Mouse (Mus musculus): ENCODE results near the gene Spatc1l. TPM values are rescaled to one million over a fixed set of nuclear protein-coding genes. Genes with fewer than 3 reads are reported as not detected.

Gene Spatc1l
- total RNA-seq, 2 experiments from 2014 or later: not detected

DNA sequence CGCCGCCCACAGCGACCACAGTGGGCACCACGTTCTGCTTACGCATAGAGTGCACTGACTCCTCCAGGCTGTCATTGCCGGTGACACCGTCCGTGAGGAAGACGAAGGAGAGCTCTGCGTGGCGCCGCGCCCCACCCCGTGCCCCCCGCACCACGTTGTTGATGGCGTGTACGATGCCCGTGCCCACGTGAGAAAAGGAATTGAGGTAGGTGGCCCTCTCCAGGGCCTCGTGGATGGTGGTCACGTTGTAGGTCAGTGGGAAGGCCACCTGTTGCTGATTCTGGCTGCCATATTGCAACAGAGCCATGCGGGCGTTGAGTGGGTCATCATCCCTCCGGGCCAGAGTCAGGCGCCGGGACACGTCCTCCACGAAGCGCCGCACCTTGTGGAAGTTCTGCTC, 34.3 kb downstream of the Spatc1l start:
- DNase-seq (ENCODE audit: low spot score in 2 of 2): no peak

DNA sequence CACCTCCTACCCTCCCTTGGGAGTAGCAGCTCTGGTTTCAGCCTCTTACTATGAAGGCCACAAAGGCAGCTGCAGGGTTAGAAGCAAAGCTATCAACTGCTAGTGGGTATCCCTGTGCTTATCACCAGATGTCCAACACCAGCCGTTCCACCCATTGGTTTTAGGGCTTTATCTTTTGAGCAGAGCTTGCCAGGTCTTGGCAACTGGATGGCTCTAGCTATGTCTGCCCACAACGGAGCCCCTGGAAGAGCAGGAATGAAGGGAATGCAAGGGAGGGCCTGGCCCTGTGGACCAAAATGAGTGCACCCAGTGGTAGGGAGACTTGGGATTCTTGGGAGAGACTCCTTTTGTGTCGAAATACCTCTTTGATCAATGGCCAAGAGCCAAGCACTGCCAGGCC, 40.6 kb downstream of the Spatc1l start:
- DNase-seq (ENCODE audit: low spot score in 2 of 2): no peak

DNA sequence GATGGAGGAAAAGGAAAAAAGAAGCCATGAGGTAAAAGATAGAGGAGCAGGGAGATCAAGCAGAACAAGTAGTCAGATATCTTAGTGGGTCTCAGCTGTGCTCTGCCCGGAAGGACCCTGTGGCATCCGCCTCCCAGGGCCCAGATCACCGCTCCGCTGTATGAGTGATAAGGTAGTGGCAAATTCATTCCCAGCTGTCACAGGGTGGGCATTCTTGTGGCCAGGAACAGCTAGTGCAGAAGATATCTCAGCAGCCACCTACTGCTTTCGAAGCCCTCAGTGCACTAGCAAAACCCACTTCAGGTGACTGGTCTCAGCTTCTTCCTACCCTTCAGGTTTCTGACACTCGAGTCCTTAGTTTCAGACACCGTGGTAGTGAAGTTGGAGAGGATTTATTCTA, 50.4 kb downstream of the Spatc1l start:
- DNase-seq (ENCODE audit: low spot score in 2 of 2): no peak

Other genes starting within 250 kb of the Spatc1l start
- 10 to 100 TPM; 19.6 to 23.9 TPM for gene Dip2a, start 217.0 kb upstream of the Spatc1l start, total RNA-seq (2021)
- not detected for gene AC141477.1, start 121.8 kb upstream of the Spatc1l start, total RNA-seq (2021)
- 10 to 100 TPM; 57.6 to 59.3 TPM for gene Pcnt, start 119.5 kb upstream of the Spatc1l start, total RNA-seq (2021)
- 1 to 10 TPM in 1 of 2 experiments, under 1 TPM in 1; 0.86 to 1.2 TPM for gene 2610028H24Rik, start 113.2 kb upstream of the Spatc1l start, total RNA-seq (2021)
- 10 to 100 TPM; 38.0 to 42.9 TPM for gene Mcm3ap, start 93.3 kb upstream of the Spatc1l start, total RNA-seq (2021)
- 1 to 10 TPM; 4.2 to 5.0 TPM for gene Ybey, start 93.2 kb upstream of the Spatc1l start, total RNA-seq (2021)
- gene Lss, start 30.7 kb upstream of the Spatc1l start, total RNA-seq (2021): 10 to 100 TPM; 19.0 to 19.3 TPM
- gene Ftcd, start 13.4 kb downstream of the Spatc1l start, total RNA-seq (2021): under 1 TPM in 1 of 2 experiments, not detected in 1; 0.41 TPM
- 100 to 1,000 TPM; 657 to 733 TPM for gene Col6a2, start 61.4 kb downstream of the Spatc1l start, total RNA-seq (2021)
- gene Col6a1, start 163.9 kb downstream of the Spatc1l start, total RNA-seq (2021): 100 to 1,000 TPM; 628 to 701 TPM

Measured in gastrocnemius, postnatal 4 days (tissue).